7 mouse cellular contexts compared by ENCODE assay signal in the genomic region with DNA sequence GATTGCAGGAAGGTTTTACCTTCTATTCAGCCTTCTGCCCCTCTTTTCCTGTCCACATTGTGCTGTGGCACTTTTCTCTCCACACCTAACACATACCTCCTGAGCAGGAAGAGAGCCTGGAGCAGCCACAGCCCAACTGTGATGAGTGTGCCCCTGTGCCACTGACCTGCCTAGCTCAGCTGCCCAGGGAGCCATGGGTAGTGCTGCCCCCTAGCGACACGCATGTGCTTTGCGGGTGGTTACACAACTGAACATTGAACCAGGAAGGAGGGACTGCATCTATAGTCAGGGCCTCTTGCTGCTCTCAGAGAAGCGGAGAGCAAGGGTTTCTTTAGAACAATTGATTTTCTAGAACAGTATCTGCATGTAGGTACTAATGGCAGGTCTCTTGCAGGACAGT. TPM values are rescaled to one million over a fixed set of nuclear protein-coding genes. Genes with fewer than 3 reads are reported as not detected.
DNase-seq lines count a peak whose midpoint lies in the region; ATAC-seq and TF ChIP-seq lines count a peak whose summit lies in the region.

No protein-coding gene starts in this region.

- H3K9ac ChIP-seq in embryonic facial prominence, embryonic 12.5 days, result peak overlapping the region; percentile 87
- no peak overlapping the region for H3K9ac ChIP-seq in heart, adult 2 months (ENCODE audit: low read depth, low read length)
- peak overlapping the region; percentile 95 for H3K9ac ChIP-seq in limb, embryonic 13.5 days
- H3K9ac ChIP-seq in midbrain, embryonic 15.5 days, result peak overlapping the region; percentile 58

- WGBS in embryonic facial prominence, embryonic 12.5 days, result 7% methylated on average over 4 of the region's 4 CpGs
- 11% methylated on average over 4 of the region's 4 CpGs for WGBS in heart, adult 2 months
- 6% methylated on average over 4 of the region's 4 CpGs for WGBS in limb, embryonic 13.5 days
- 4% methylated on average over 4 of the region's 4 CpGs for WGBS in midbrain, embryonic 15.5 days

- H3K4me3 ChIP-seq in embryonic facial prominence, embryonic 12.5 days, result peak overlapping the region; percentile 87
- no peak overlapping the region for H3K4me3 ChIP-seq in heart, adult 2 months
- peak overlapping the region; percentile 93 for H3K4me3 ChIP-seq in limb, embryonic 13.5 days
- peak overlapping the region; percentile 89 for H3K4me3 ChIP-seq in midbrain, embryonic 15.5 days

- no peak for TF ChIP-seq POLR2A in heart, adult 2 months (IDR thresholded peaks at IDR 0.05; ENCODE audit: insufficient read depth, low read depth, low read length)

- H3K4me1 ChIP-seq in embryonic facial prominence, embryonic 12.5 days, result peaks cover 54% of the 10 kb centered on the region
- peaks cover 3% of the 10 kb centered on the region for H3K4me1 ChIP-seq in heart, adult 2 months (ENCODE audit: control insufficient read depth, insufficient read depth, low read length)
- peaks cover 76% of the 10 kb centered on the region for H3K4me1 ChIP-seq in limb, embryonic 13.5 days
- H3K4me1 ChIP-seq in midbrain, embryonic 15.5 days, result peaks cover 75% of the 10 kb centered on the region

- no peaks in the 10 kb centered on the region for H3K9me3 ChIP-seq in embryonic facial prominence, embryonic 12.5 days
- no peaks in the 10 kb centered on the region for H3K9me3 ChIP-seq in limb, embryonic 13.5 days
- H3K9me3 ChIP-seq in midbrain, embryonic 15.5 days, result no peaks in the 10 kb centered on the region

- intact Hi-C loops in heart, adult 2 months (cut with DNase I), result loop anchor here (1.0 to 5.0 kb wide), 3 partner anchors 50 to 133 kb away; no protein-coding TSS in a partner anchor

- TF ChIP-seq EP300 in heart, adult 2 months (IDR thresholded peaks at IDR 0.05; ENCODE audit: insufficient read depth, low read depth, low read length), result peak; percentile 81; the same call in 1 of the 2 replicates

- DNase-seq in adrenal gland, postnatal 14 days, result peak; percentile 95
- DNase-seq in heart, adult 2 months, result peak; percentile 86 to 87
- DNase-seq in kidney, adult 8-10 months, result peak; percentile 81 to 87
- DNase-seq in spleen, adult 18-20 months, result peak; percentile 76 to 89

- H3K27ac ChIP-seq in embryonic facial prominence, embryonic 12.5 days, result peak overlapping the region; percentile 47; the same call in 1 of the 2 replicates
- peak overlapping the region; percentile 20; the same call in 1 of the 2 replicates for H3K27ac ChIP-seq in heart, adult 2 months
- H3K27ac ChIP-seq in limb, embryonic 13.5 days, result no peak overlapping the region
- peak overlapping the region; percentile 55; the same call in 1 of the 2 replicates for H3K27ac ChIP-seq in midbrain, embryonic 15.5 days

- H3K36me3 ChIP-seq in embryonic facial prominence, embryonic 12.5 days, result peaks cover 57% of the 10 kb centered on the region
- H3K36me3 ChIP-seq in heart, adult 2 months (ENCODE audit: control insufficient read depth, insufficient read depth, low read length), result no peaks in the 10 kb centered on the region
- peaks cover 52% of the 10 kb centered on the region for H3K36me3 ChIP-seq in limb, embryonic 13.5 days
- H3K36me3 ChIP-seq in midbrain, embryonic 15.5 days (replicated peaks), result peaks cover 9% of the 10 kb centered on the region

- TF ChIP-seq CTCF in heart, adult 2 months (IDR thresholded peaks at IDR 0.05), result no peak; the same call in 1 of the 2 replicates

- no peaks in the 10 kb centered on the region for H3K27me3 ChIP-seq in embryonic facial prominence, embryonic 12.5 days
- H3K27me3 ChIP-seq in heart, adult 2 months (ENCODE audit: control insufficient read depth, insufficient read depth, low read length), result no peaks in the 10 kb centered on the region
- no peaks in the 10 kb centered on the region for H3K27me3 ChIP-seq in limb, embryonic 13.5 days
- H3K27me3 ChIP-seq in midbrain, embryonic 15.5 days (replicated peaks), result no peaks in the 10 kb centered on the region

- no peaks in the 10 kb centered on the region for H3K79me2 ChIP-seq in heart, adult 2 months (replicated peaks; ENCODE audit: control insufficient read depth, insufficient read depth, low read length)

- peak overlapping the region; percentile 98 for H3K4me2 ChIP-seq in embryonic facial prominence, embryonic 12.5 days (replicated peaks)
- peak overlapping the region; percentile 100 for H3K4me2 ChIP-seq in limb, embryonic 13.5 days (replicated peaks)
- peak overlapping the region; percentile 89 for H3K4me2 ChIP-seq in midbrain, embryonic 15.5 days

- ATAC-seq in embryonic facial prominence, embryonic 12.5 days (ENCODE audit: insufficient number of reproducible peaks, insufficient read depth, low FRiP score, low TSS enrichment), result no peak
- no peak for ATAC-seq in limb, embryonic 13.5 days (ENCODE audit: low FRiP score, low read depth)
- no peak for ATAC-seq in midbrain, embryonic 15.5 days (replicated peaks)

RNA-seq across cellular contexts. Expression of a gene that starts 2.3 kb away (rescaled TPM):
- total RNA-seq in adrenal gland, postnatal 14 days (2021), result 337 and 408 TPM in 2 replicates
- polyA plus RNA-seq in embryonic facial prominence, embryonic 12.5 days (2016; fragmentation: Nextera tagmentation; extraction: Ambion mirVana), result 294 and 311 TPM in 2 replicates
- 10 to 100 TPM in 1 of 2 experiments, 1 to 10 TPM in 1; 9.2 to 12.2 TPM for total RNA-seq in heart, adult 2 months (2021)
- polyA plus RNA-seq in heart, adult 2 months (2012; rRNA removed), result 21.2 and 31.1 TPM in 2 replicates
- polyA plus RNA-seq in limb, embryonic 13.5 days (2015; fragmentation: Nextera tagmentation; extraction: Ambion mirVana), result 197 and 219 TPM in 2 replicates
- 251 and 253 TPM in 2 replicates for polyA plus RNA-seq in midbrain, embryonic 15.5 days (2015; fragmentation: Nextera tagmentation; extraction: Ambion mirVana)

RNA-seq across cellular contexts. Expression of a gene that starts 37.2 kb away (rescaled TPM):
- 2.2 and 2.9 TPM in 2 replicates for total RNA-seq in adrenal gland, postnatal 14 days (2021)
- 0.09 TPM in 2 replicates for polyA plus RNA-seq in embryonic facial prominence, embryonic 12.5 days (2016; fragmentation: Nextera tagmentation; extraction: Ambion mirVana)
- 1 to 10 TPM; 4.6 to 6.0 TPM for total RNA-seq in heart, adult 2 months (2021)
- polyA plus RNA-seq in heart, adult 2 months (2012; rRNA removed), result 9.0 and 12.6 TPM in 2 replicates
- 0.13 and 0.14 TPM in 2 replicates for polyA plus RNA-seq in limb, embryonic 13.5 days (2015; fragmentation: Nextera tagmentation; extraction: Ambion mirVana)
- polyA plus RNA-seq in midbrain, embryonic 15.5 days (2015; fragmentation: Nextera tagmentation; extraction: Ambion mirVana), result 0.08 and 0.13 TPM in 2 replicates
